Mouse (Mus musculus) liver, postnatal 0 days (tissue): ENCODE data around the gene Gm5617. TPM values are rescaled to one million over a fixed set of nuclear protein-coding genes. Genes with fewer than 3 reads are reported as not detected.
"Not testable (repeated sequence)": the region's sequence is repeated elsewhere in the genome, so short reads cannot be mapped to it uniquely, and the experiment has no call there.

Source experiments
- ATAC-seq: fragments of 200-750 bp; cut with Nextera tagmentation; 2 replicates; pipeline ENCODE4 v1.8.0; 2017; ENCODE audit warnings: mild to moderate bottlenecking, moderate library complexity
- DNase-seq: peaks from one replicate; pipeline ENCODE4 v3.0.0-alpha.2; 2016
- H3K27ac ChIP-seq: fragments of 300-500 bp; sonication (generic); 2 replicates; pipeline ENCODE4 v1.5.1; 2014; ENCODE audit warnings: antibody characterized with exemption, moderate library complexity, mild to moderate bottlenecking, low read depth
- H3K27me3 ChIP-seq: fragments of 300-500 bp; sonication (generic); 2 replicates; pipeline ENCODE4 v1.6.1; 2014; ENCODE audit warnings: low read length, control low read depth, mixed read lengths; ENCODE audit not compliant: insufficient read depth
- H3K36me3 ChIP-seq: fragments of 300-500 bp; sonication (generic); replicated peaks from 2 replicates; pipeline ENCODE4 v1.6.1; 2014; ENCODE audit warnings: mild to moderate bottlenecking, control low read depth, low read length, moderate library complexity, mixed read lengths; ENCODE audit not compliant: insufficient read depth
- H3K4me1 ChIP-seq: fragments of 300-500 bp; sonication (generic); 2 replicates; pipeline ENCODE4 v1.6.1; 2014; ENCODE audit warnings: antibody characterized with exemption, mild to moderate bottlenecking, control low read depth; ENCODE audit not compliant: insufficient read depth
- H3K4me2 ChIP-seq: fragments of 300-500 bp; sonication (generic); 2 replicates; pipeline ENCODE4 v1.6.1; 2014; ENCODE audit warnings: low read depth, mild to moderate bottlenecking, low read length, moderate library complexity, mixed read lengths
- H3K4me3 ChIP-seq: fragments of 300-500 bp; sonication (generic); 2 replicates; pipeline ENCODE4 v1.5.1; 2014; ENCODE audit warnings: low read depth, low read length
- H3K9ac ChIP-seq: fragments of 300-500 bp; sonication (generic); replicated peaks from 2 replicates; pipeline ENCODE4 v1.6.1; 2014; ENCODE audit warnings: mild to moderate bottlenecking, moderate library complexity
- H3K9me3 ChIP-seq: fragments of 300-500 bp; sonication (generic); 2 replicates; pipeline ENCODE4 v1.6.1; 2016; ENCODE audit warnings: mild to moderate bottlenecking, control low read depth, low read length, mixed read lengths
- CTCF ChIP-seq: sonication (generic); IDR thresholded peaks from 2 replicates; pipeline ENCODE4 v1.5.1; 2016; ENCODE audit warnings: antibody characterized with exemption, low read depth
- EP300 ChIP-seq: IDR thresholded peaks from 2 replicates; pipeline ENCODE4 v1.6.1; 2016; ENCODE audit warnings: antibody characterized with exemption, low read depth, mild to moderate bottlenecking
- WGBS: fragments of 180-500 bp; shearing (Covaris S2); extraction: QIAGEN DNeasy Blood & Tissue Kit; methylation state at CpG from one replicate; pipeline ENCODE4 v1.1.7; 2014; ENCODE audit not compliant: insufficient replicate concordance; 5-methylcytosine and 5-hydroxymethylcytosine counted together
- polyA plus RNA-seq: library from polyadenylated mRNA; unstranded; fragments of >200 nt; fragmentation: Nextera tagmentation; extraction: Ambion mirVana; gene quantifications from 2 replicates; pipeline ENCODE4 v1.2.1, GENCODE M21; 2015

The Gm5617 gene
- polyA plus RNA-seq, 1 experiment from 2014 or later = 64.2 TPM

- ATAC-seq (no peak), DNase-seq (no peak)
- H3K36me3 ChIP-seq = no peaks in the 10 kb centered on the region
- H3K4me2 ChIP-seq = no peak overlapping the region
- WGBS = 2% methylated on average over 1 of the region's 1 CpGs
- H3K9me3 ChIP-seq = no peaks in the 10 kb centered on the region
- no peak overlapping the region for H3K27ac ChIP-seq
- H3K4me3 ChIP-seq = no peak overlapping the region
- H3K4me1 ChIP-seq = no peaks in the 10 kb centered on the region
- TF ChIP-seq CTCF = peak; percentile 13; the same call in 1 of the 2 replicates
- no peak for TF ChIP-seq EP300
- no peak overlapping the region for H3K9ac ChIP-seq
- H3K27me3 ChIP-seq = no peaks in the 10 kb centered on the region
These were observed 30.3 kb downstream of the Gm5617 start for GRCm38 (mm10) chr9:48525566-48525965.

- H3K27me3 ChIP-seq = no peaks in the 10 kb centered on the region
- H3K4me2 ChIP-seq = no peak overlapping the region
- DNase-seq = no peak
- no peak for TF ChIP-seq CTCF
- no peak for TF ChIP-seq EP300
- H3K27ac ChIP-seq = no peak overlapping the region
- H3K9ac ChIP-seq = no peak overlapping the region
- 78% methylated on average over 4 of the region's 4 CpGs for WGBS
- no peaks in the 10 kb centered on the region for H3K36me3 ChIP-seq
- ATAC-seq = no peak
- H3K4me1 ChIP-seq = no peaks in the 10 kb centered on the region
- H3K9me3 ChIP-seq = no peaks in the 10 kb centered on the region
- H3K4me3 ChIP-seq = no peak overlapping the region
These were observed 31.3 kb downstream of the Gm5617 start for GRCm38 (mm10) chr9:48526520-48526919.

DNA sequence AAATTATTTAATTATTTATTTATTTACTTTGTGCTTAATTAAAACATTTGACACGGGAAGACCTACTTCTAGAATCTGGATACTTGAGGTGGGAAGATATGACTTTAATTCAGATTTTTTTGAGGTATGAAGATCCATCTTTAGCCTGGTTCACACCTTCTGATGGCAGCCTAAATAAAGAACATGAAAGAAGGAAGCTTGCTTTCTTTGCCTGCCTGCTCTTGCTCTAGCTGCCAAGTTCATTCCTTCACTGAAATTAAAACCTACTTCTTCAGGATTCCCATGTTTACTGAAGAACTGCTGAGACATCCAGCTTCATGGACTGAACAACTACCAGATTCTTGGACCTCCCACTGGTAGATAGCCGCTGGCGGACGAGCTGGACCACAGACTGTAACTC lies 36.1 kb downstream of the Gm5617 start:
- DNase-seq (no peak), ATAC-seq (no peak)
- no peaks in the 10 kb centered on the region for H3K27me3 ChIP-seq
- WGBS = 86% methylated on average over 4 of the region's 4 CpGs
- H3K4me3 ChIP-seq = no peak overlapping the region
- no peak for TF ChIP-seq CTCF
- no peak for TF ChIP-seq EP300
- no peak overlapping the region for H3K4me2 ChIP-seq
- H3K4me1 ChIP-seq = no peaks in the 10 kb centered on the region
- H3K9me3 ChIP-seq = no peaks in the 10 kb centered on the region
- H3K36me3 ChIP-seq = no peaks in the 10 kb centered on the region
- H3K9ac ChIP-seq = no peak overlapping the region
- no peak overlapping the region for H3K27ac ChIP-seq

DNA sequence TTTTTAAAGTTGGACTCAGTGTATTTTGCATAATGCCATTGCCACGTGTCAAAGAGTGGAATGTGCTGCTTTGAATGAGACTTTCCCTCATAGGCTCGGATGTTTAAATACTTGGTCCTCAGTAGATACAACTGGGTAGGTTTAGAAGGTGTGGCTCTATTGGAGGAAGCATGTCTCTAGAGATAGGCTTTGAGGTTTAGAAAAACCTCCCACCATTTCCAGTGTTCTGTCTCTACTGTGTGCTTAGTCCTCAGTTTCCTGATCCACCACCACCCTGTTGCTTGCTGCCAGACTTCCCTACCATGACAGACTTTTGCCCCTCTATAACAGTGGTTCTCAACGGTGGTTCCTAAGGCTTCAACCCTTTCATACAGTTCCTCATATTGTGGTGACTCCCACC lies 37.0 kb downstream of the Gm5617 start:
- ATAC-seq (peak; percentile 25; the same call in 1 of the 2 replicates), DNase-seq (no peak)
- Histone ChIP-seq H3K36me3 (no peaks in the 10 kb centered on the region), H3K9me3 (no peaks in the 10 kb centered on the region), H3K9ac (no peak overlapping the region), H3K4me3 (no peak overlapping the region), H3K4me1 (no peaks in the 10 kb centered on the region), H3K4me2 (no peak overlapping the region), H3K27me3 (no peaks in the 10 kb centered on the region), H3K27ac (no peak overlapping the region)
- 36% methylated on average over 3 of the region's 3 CpGs for WGBS
- TF ChIP-seq CTCF (no peak), EP300 (no peak)

GRCm38 (mm10) chr9:48532730-48533129 lies 37.5 kb downstream of the Gm5617 start:
- Histone ChIP-seq H3K27me3 (no peaks in the 10 kb centered on the region), H3K9ac (no peak overlapping the region), H3K4me1 (no peaks in the 10 kb centered on the region), H3K9me3 (no peaks in the 10 kb centered on the region), H3K36me3 (no peaks in the 10 kb centered on the region), H3K27ac (no peak overlapping the region), H3K4me3 (no peak overlapping the region), H3K4me2 (no peak overlapping the region)
- ATAC-seq (peak; percentile 48; the same call in 1 of the 2 replicates), DNase-seq (no peak)
- TF ChIP-seq EP300 (no peak), CTCF (no peak)
- WGBS = 76% methylated on average over 2 of the region's 2 CpGs

DNA sequence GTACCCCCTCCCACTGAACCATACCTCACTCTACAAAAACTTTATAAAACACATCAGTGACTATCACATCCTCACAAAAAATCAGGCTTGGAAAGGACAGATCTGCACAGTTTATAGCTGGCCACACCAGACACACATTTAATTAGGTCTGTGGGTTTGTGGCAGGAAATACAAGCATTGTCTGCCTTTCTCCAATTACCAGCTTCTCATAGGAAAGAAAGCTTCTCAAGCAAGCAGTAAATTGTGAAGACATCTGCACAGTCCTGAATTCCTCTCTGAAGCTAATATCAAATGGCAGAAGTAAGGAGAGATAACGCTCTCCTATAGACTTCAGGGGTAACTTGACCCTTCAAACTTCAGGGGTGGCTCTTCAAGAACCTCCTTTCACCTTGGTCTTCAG lies 41.2 kb downstream of the Gm5617 start:
- TF ChIP-seq CTCF (no peak), EP300 (no peak)
- H3K4me2 ChIP-seq = no peak overlapping the region
- H3K36me3 ChIP-seq = no peaks in the 10 kb centered on the region
- ATAC-seq = no peak
- no peaks in the 10 kb centered on the region for H3K4me1 ChIP-seq
- H3K4me3 ChIP-seq = no peak overlapping the region
- WGBS = 30% methylated on average over 1 of the region's 1 CpGs
- no peak overlapping the region for H3K27ac ChIP-seq
- no peak overlapping the region for H3K9ac ChIP-seq
- 0 out of 2 replicates have a peak, but pooled peaks cover 5% of the 10 kb centered on the region for H3K9me3 ChIP-seq
- H3K27me3 ChIP-seq = peaks cover 7% of the 10 kb centered on the region; the same call in 1 of the 2 replicates
- DNase-seq = no peak

GRCm38 (mm10) chr9:48537616-48538015 lies 42.4 kb downstream of the Gm5617 start:
- WGBS = 56% methylated on average over 1 of the region's 1 CpGs
- not testable (repeated sequence) for DNase-seq, H3K4me3 ChIP-seq, H3K27ac ChIP-seq, H3K9ac ChIP-seq, ATAC-seq, H3K9me3 ChIP-seq, H3K36me3 ChIP-seq, H3K27me3 ChIP-seq, H3K4me1 ChIP-seq, H3K4me2 ChIP-seq
